Mouse (Mus musculus) right cerebral cortex, postnatal 25 days (tissue): Measurements from ENCODE around the gene Frmd4a.
"Not testable (repeated sequence)": the region's sequence is repeated elsewhere in the genome, so short reads cannot be mapped to it uniquely, and the experiment has no call there.

Experiments
- DNase-seq: peaks from one replicate; pipeline ENCODE4 v3.0.0; 2022

Gene Frmd4a

DNA sequence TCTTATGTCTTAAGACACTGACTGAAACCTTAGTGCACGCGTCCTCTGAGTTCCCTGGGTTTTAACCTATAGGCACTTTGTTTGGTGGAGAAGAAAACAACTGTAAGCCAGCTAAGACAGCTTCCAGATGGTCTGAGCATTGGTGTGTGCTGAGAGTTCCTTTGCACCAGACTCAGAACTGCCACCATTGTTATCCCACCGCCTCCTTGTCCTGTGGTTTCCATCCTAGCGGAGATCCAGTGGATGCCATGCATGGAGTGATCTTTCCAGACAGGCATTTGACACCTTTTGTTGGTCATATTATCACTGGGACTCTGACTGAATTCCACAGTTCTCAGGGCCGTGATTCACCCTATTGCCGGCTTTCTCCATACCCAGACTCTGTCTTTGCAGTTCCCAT, 205.8 kb downstream of the Frmd4a start:
- DNase-seq, result no peak

DNA sequence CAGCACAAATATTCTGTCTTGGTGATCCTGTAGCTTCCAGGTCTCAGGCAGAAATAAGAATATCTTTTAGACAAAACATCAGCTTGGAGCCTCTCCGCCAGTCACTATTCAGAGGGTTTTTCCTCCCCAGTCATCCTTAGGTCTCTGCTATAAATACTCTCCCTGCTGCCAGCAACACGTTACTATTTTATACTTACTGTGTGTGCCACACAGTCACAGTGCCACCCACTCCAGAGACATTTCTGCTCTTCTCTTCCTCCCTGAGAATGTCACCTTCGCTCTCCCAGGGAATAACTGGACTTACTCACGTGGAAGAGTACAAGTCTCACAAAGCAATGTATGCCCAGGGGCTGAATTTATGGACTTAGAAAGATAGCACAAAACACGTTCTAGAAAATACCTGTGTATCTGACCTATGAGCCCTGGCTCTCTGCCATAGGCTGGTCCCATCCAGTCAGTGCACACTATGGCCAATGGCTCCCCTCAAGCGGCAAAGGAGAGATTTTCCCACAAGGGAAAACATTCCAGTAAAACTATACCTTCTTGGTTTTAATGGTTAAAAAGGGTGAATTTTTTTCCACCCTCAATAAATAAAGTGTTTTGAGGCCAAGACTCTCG, 209.5 kb downstream of the Frmd4a start:
- DNase-seq, result no peak

DNA sequence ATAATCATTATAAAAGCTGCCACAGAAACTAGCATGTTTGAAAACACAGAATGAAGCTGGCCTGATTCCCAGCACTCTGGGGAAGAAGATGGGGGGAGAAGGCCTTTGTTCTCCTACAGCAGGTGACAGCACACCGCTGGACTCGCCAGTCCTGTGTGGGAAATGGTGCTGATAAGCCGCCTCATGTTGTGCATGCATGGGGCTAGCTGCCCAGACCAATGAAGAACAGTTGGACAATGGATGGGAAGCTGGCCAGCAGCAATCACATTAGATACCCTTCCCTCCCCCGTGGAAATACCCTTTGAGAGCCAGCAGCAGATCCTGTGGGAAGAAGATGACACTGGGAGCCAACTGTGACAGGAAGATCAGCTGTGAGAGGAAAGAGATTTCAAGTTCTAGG, 210.0 kb downstream of the Frmd4a start:
- DNase-seq, result no peak

DNA sequence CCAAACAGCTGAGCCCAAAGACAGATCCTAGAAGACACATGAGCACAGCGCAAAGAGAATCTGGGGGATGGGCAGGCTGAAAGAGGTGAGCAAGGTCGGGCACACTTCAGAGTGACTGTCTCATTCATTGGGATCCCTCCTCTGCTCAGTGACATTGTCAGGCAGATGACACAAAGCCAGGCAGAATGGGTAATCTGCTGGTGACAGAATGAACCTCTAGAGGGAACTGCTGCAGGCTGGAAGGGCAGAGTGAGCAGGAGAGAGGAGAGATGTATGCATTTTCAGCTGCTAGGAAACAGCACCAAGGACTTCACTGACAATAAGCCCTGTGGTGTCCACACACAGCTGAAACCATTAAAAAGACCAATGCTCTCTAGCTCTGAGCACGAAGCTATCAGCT, 211.0 kb downstream of the Frmd4a start:
- DNase-seq, result no peak

DNA sequence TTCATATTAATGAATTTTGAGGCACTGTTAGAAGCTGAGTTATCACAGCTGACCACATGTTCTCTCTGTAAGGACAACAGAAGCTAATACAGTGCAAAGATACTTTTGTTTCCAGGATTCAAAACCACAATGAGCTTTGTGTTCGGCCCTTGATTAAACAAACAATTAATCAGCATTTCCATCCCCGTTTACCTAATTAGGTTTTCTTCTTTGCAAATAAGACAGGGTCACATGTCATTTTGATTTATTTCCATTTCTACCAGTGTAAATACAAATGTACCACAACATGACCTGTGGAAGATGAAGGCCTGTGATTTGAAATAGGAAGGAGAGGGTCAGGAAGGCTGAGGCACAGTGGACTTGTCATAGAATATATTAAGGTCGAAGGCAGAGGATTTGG, 214.8 kb downstream of the Frmd4a start:
- DNase-seq, result no peak

DNA sequence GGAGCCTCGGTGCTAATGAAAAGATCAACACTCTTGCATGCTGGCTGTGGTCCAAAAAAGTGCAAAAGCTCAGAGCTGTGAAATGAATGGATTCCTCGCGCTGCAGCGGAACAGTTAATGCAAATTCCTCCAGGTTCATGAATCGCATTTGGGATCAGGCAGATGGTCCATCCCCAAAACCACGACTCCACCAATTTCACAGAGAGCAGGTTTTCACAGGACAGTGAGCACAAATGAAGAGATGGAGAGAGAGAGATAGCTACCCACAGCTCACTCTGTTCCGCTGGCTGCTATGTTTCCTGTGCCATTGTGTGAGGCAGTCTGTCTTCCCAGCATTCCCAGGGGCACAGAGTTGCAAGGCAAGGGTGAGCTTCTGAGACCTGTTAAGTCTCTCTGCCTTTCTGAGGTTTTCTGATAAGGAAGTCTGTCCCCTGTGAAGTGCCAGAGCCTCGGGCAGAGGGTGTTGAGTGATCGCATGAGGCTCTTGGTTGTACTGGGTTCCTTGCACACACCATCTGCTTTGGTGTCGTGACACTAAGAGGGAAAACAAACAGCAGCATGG, 215.3 kb downstream of the Frmd4a start:
- DNase-seq, result no peak

DNA sequence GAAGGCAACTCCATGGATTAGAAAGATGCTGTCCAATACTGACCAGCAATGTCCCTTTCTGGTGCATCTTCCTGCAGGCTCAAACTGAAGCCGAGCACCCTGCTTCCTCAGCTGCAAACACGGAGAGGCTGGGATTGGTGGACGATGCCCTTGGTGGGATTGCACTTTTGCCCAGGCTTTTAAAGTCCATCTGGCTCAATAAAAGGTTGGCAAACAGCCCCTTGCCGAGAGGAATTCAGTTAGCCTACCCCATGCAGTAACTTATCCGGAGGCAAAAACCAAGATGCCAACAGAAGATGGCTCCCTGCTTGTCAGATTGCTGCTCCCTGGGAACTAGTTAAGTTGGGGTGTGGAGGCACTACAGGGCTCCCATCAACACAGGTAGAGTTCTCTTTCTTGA, 220.2 kb downstream of the Frmd4a start:
- DNase-seq, result no peak

DNA sequence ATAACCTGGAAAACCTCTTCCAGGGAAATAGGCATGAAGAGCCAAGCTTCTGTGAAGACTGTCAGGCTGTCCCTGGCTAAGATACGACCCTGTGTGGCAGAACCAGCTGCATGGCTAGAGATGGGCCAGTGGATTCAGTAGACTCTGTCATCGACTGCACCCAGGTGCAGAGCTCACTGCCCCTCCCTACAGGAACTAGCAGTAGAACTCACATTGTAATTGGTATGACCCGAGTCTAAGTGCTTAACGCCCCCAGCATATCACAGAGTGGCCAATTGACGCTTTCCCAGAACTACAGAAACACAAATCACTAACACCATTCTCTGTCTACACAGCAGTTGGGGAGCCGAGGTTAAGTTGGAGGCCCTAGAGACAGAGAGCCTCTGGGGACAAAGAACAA, 232.2 kb downstream of the Frmd4a start:
- DNase-seq, result no peak

DNA sequence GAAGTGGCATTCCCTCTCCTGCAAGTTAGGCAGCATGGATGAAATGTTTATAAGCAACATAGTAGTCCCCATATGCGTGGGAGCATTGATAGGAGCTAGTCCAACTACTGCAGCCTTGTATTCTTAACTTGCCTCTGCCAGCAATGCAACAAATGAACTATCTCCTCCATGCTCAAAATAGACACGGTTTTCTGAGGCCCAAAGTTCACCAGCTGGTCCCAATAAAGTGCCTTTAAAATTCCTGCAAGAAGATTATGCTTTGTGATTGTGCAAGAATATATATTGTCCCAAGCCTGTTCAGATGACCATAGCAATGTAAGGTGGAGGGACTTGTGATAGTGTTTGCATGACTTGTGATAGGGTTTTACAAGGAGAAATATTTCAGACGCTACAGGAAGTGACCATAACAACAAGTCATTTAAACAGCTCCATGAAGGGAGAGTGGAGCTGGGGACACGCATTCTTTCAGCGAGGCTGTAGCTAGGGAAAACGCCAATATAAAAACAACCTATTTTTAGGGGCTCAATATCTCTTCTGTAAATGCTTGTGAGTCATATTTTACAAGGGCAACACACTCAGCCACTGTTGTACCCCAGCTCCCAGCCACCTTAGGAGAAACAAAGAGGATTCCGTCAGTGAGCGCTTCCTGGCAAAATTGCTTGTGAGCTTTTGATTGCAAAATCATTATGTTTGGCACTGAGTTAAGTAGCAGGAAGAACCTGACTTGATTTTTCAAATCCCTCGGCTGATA, 235.2 kb downstream of the Frmd4a start:
- no peak for DNase-seq

DNA sequence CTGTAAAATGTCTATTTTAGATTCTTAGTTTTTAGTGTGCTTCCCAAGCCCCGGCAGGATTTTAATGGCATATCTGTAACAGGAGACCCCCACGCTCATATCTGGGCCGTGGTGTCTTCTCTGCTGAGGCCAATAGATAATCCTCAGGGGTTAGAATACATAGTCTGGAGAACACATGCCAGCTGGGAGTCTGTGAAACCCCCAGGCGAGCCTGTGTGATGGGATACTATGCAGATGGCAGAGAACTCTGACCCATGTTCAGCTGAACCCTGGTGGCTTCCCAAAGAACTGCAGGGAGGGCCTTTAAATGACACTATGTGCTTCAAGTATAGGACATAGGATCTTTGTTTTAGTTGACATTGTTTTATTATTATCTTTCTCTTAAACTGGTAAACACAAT, 235.8 kb downstream of the Frmd4a start:
- no peak for DNase-seq

DNA sequence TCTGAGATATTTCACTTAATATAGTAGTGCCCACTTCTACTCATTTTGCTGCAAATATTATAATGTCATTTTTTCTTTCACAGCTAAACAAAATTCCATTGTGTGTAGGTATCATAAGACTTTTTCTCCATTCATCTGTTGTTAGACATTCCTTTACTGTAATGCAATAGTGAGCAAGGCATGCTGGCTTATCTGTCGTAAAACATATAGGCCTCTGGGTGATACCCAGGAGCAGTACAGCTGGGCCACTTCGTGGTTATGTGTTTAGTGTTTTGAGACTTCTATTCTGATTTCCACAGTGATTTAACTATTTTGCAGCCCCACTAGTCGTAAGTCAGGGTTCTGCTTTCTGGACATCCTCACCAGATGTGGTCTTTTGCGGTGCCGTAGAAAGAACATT, 236.6 kb downstream of the Frmd4a start:
- no peak for DNase-seq

DNA sequence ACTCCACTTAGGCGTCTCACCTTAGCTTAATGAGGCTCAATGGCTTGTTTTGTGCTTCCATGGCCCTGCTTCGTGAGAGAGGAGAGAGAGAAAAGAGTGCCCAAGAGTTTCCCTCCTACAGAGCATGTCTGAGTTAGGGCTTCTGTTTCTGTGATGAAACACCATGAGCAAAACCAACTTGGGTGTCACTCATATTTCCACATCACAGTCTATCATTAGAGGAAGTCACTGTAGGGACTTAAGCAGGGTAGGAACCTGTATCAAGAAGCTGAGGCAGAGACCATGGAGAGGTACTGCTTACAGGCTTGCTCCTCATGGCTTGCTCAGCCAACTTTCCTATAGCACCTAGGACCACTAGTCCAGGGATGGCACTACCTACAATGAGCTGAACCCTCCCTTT, 238.7 kb downstream of the Frmd4a start:
- no peak for DNase-seq

DNA sequence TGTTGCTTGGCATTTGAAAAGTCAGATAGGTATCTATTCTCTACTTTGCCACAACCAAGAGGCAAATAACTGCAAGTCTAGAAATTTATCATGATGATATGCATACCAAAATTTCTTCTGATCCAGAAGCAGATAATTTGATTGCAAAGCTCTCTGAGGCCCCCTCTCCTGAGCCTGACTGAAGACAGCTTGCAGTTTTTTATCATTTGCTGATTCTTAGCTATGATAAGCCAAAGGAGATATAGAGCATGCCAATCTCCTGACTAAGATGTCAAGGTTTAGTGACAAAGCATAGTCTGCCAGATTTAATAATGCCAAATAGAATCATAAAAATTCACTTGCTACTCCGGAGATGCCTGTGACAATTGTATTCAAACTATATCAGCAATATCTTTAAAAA, 240.1 kb downstream of the Frmd4a start:
- no peak for DNase-seq

DNA sequence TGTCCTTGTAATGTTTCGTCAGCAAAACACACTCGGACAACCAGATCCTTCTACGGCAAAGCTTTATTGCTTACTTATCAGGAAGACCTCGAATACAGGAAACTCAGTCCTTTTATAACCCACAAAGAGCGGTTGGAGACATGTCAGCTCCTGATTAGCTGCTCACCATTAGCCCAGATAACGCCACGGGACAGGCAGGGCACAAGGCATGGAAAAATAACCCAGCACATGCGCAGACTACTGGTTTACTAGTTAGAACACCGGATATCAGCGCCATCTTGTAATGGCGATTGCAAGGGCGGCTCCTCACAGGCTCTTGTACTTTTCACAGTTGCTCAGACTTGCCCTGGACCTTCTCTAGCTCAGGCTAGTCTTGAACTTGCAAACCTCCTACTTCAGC, 241.3 kb downstream of the Frmd4a start:
- DNase-seq, result not testable (repeated sequence)

DNA sequence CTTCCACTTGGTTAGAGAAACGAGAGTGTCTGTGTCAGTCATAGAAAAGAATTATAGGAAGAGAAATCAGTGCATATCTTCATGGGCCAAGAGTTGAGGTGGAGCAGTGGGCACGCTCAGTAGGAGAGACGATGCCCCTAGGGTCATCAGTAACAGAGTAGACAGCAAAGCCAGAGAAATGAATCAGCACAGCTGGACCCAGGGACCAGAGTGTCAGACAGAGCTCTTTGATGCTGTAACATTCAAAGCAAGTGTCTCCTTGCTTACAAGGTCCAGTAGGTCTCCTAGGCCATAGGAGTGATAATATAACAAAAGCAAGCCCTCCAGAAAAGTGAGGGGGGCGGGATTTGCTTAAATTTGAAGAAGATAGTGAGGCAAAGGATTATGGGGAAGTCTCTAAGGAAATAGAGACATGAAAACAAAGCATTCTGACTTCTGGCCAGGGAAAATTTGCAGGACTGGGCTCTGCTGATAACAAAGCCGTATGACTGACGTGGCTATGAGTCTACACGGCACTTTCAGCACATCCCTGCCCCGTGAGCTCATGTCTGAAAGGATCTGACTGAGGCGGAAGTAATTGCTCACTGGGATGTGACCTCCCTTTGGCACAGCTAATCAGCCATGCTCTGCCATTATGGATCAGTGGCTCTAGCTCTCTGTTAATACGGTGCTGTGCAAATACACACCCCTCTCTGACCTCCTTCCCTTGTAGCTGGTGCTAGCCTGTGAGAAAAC, 243.0 kb downstream of the Frmd4a start:
- no peak for DNase-seq

DNA sequence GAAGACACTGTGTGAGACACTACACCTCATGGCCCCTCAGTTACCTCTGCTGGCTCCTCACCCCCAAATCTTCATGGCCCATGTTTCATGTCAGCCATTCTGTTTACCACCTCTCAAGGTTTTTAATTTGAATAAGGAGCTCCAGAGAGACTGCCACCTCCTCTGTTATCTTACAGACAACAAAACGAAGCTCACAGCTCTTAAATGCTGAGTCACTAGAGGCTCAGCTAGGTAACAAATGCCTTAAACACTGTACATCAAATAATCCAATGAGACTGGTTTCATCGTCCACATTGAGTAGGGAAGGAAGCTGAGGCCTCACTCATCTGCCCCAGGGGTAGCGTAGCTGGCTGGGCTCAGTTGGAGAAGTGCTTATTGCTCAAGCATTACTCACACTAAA, 245.2 kb downstream of the Frmd4a start:
- DNase-seq, result no peak

DNA sequence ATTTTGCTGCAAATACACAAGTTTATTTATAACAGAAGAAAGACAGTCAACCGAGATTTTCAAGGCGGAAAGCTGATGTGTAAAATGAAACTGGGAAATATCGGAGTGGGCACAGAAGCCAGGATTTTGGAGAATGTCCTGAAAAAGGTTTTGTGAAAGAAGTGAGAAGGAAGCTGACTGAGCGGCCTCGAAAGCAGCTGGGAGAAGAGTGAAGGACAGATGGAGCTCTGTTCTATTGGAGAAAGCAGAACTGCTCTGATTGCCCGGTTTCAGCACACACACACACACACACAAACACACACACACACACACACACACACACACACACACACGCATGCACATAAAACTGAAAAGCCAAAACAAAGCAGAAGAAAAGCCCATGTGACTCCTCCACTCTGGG, 249.9 kb downstream of the Frmd4a start:
- DNase-seq, result no peak

DNA sequence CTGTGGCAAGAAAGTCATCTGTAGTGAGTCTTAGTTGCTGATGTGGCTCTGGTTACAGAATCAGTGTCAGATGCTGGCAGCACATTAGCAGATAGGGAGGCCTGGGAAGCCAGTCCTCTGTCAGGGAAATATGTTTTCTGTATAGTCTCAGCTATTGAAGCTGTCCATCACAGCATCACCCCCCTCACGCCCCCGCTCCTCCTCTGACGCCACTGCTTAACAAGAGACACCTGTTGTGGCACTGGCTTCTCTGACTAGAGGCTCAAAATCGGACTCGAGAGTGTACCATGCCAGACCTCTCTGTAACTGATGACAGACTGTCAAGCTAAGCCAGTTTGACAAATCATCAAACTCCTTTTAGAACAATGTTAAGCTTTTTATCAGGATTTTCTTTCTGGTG, 265.3 kb downstream of the Frmd4a start:
- no peak for DNase-seq

DNA sequence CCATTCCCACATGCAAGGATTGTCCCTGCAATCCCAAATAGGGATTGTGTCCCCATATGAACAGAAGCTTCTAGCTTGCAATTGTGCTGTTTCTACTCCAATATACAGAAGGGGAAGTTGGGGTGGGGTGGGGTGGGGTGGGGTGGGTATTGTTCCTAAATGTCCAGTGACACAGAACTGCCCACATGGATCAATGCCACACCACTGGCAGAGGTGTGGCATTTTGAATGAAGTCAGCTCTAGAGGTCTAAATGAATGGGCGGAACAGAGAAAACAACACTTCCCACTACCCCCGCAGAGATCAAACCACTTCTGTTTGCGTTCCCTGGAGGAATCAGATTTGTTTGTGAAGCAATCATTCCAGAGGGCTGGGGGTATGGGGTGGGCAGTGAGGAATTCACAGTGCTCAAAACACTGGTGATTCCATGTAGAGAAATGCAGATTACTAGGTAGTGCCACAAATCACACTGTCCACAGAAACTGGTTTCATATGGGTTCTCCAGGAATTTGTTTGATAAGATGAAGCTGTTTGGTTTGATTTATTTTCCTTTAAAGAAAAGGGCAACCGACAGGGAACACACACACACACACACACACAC, 268.3 kb downstream of the Frmd4a start:
- no peak for DNase-seq

DNA sequence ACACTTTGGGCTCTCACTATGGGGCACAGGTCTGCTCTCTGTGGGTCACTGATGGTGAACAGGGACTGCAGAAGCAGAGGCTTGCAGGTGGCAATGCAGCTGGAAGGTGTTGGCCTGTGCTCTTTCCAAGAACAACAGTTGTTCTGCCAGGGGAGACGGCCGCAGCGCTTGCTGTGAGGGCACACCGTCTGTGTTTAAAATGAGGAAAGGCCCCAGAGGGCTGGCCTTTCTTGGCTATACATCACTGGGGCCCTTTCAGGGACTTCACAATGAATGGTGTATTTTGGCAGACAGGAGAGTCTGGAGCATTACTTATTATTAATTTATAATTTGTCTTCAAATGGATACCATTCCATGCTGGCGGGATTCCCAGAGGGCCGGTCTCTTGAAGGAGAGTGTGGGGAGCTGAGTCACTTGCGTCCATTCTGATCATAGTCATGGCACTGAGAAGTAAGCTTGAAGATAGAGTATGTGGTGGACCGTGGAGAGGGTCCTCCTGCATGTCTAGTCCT, 268.9 kb downstream of the Frmd4a start:
- DNase-seq, result no peak

DNA sequence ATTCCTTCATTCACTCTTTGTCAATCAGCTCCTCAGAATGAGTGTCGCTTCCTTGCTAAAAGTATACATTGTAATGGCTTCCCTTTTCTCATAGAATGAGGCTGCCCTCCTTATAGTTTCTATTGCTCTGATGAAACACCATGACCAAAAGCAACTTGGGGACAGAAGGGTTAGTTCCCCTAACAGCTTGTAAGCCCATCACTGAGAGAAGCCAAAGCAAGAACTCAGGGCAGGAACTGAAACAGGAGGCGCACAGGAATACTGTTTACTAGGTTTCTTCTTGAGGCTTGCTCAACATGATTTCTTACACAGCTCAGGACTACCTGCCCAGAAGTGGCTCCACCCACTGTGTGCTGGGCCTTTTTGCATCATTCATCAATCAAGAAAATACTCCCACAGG, 273.0 kb downstream of the Frmd4a start:
- DNase-seq, result no peak

DNA sequence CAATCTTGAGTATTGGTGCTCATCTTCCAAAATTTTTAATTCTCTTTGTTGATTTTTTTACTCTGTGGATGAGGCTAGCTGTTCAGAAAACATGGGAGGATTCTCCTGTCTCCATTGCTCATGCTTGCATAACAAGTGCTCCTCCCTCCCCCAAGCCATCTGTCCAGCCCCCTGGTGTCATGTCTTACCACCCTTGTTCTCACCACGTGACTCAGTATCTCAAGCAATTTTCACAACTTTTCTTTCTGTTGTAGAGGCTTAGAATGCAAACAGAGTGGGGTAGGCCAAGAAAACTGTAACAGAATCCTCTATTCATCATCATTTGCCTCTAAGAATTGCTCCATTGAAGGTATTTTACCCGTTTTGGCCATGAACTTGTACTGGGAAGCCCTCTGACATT, 273.6 kb downstream of the Frmd4a start:
- DNase-seq, result peak; percentile 70

DNA sequence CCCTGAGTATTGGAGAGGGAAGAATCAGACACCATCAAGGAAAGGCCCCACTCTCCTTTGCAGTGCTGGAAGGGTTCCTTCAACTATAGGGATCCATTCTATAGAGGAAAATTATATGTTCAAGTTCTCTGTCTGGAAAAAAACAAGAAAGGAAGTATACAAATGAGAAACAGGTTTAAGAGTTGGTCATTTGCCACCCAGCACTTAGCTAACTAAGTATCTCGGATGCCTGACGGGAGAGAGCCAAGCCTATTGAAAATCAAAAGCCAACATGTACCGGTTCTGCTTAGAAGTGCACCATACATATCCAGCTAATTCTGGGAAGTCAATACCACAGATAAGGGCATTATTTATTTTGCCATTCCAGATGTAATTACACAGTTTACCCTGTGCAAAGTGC, 274.2 kb downstream of the Frmd4a start:
- no peak for DNase-seq
